Mouse (Mus musculus) C2C12 (cell line): Measurements from ENCODE around the gene Cyp27a1. TPM values are rescaled to one million over a fixed set of nuclear protein-coding genes. Genes with fewer than 3 reads are reported as not detected.

Experiments
- H3K27me3 ChIP-seq: one replicate; pipeline ENCODE4 v1.6.1; 2011; ENCODE audit not compliant: control insufficient read depth, insufficient read depth, insufficient read length
- H3K36me3 ChIP-seq: one replicate; pipeline ENCODE4 v1.6.1; 2011; ENCODE audit not compliant: control insufficient read depth, insufficient read depth
- H3K4me3 ChIP-seq: one replicate; pipeline ENCODE4 v1.5.1; 2011; ENCODE audit warnings: mild to moderate bottlenecking, control low read depth; ENCODE audit not compliant: poor library complexity, insufficient read depth, severe bottlenecking
- H3K79me2 ChIP-seq: one replicate; pipeline ENCODE4 v1.6.1; 2011; ENCODE audit not compliant: control insufficient read depth, insufficient read depth
- H3K79me3 ChIP-seq: one replicate; pipeline ENCODE4 v1.6.1; 2011; ENCODE audit warnings: low read depth, control low read depth
- H3ac ChIP-seq: one replicate; pipeline ENCODE3; 2011; ENCODE audit warnings: low read depth; ENCODE audit not compliant: control insufficient read depth, insufficient read length
- CEBPB ChIP-seq: IDR thresholded peaks from one replicate; pipeline ENCODE4 v1.6.1; 2011; ENCODE audit warnings: low read depth, mild to moderate bottlenecking, control low read depth, moderate library complexity
- CTCF ChIP-seq: IDR thresholded peaks from one replicate; pipeline ENCODE4 v1.5.1; 2011; ENCODE audit not compliant: control insufficient read depth, insufficient read depth, insufficient read length
- FOSL1 ChIP-seq: IDR thresholded peaks from one replicate; pipeline ENCODE4 v1.8.0; 2011; ENCODE audit warnings: mild to moderate bottlenecking, low read length; ENCODE audit not compliant: poor library complexity, insufficient read depth, severe bottlenecking
- MAX ChIP-seq: IDR thresholded peaks from one replicate; pipeline ENCODE4 v1.6.1; 2011; ENCODE audit warnings: mild to moderate bottlenecking, control low read depth
- MYOD1 ChIP-seq: IDR thresholded peaks from one replicate; pipeline ENCODE4 v1.6.1; 2011; ENCODE audit warnings: low read depth; ENCODE audit not compliant: control insufficient read depth, insufficient read length
- MYOG ChIP-seq: IDR thresholded peaks from one replicate; pipeline ENCODE4 v1.6.1; 2011; ENCODE audit not compliant: control insufficient read depth, insufficient read length; ENCODE audit errors: extremely low read depth
- USF1 ChIP-seq: IDR thresholded peaks from one replicate; pipeline ENCODE4 v1.6.1; 2011; ENCODE audit warnings: low read depth, mild to moderate bottlenecking, control low read depth, moderate library complexity
- polyA plus RNA-seq: library from polyadenylated mRNA; unstranded; fragments of >200 nt; fragmentation: generic; extraction: Trizol; gene quantifications from one replicate; pipeline ENCODE4 v1.2.1, GENCODE M21; 2012; ENCODE audit warnings: missing spikeins

The Cyp27a1 gene
- polyA plus RNA-seq, 1 experiment, result 0.05 TPM

GRCm38 (mm10) chr1:74712461-74713098, 794 bp upstream of the Cyp27a1 start:
- Histone ChIP-seq H3K4me3 (no peak overlapping the region), H3K79me2 (no peaks in the 10 kb centered on the region), H3K36me3 (no peaks in the 10 kb centered on the region), H3K79me3 (no peaks in the 10 kb centered on the region), H3ac (no peak overlapping the region), H3K27me3 (no peaks in the 10 kb centered on the region)
- TF ChIP-seq FOSL1, result no peak
- TF ChIP-seq MYOG, result no peak
- TF ChIP-seq CEBPB, result peak; percentile 58
- no peak for TF ChIP-seq USF1

GRCm38 (mm10) chr1:74713859-74714730, 721 bp downstream of the Cyp27a1 start:
- Histone ChIP-seq H3K79me2 (no peaks in the 10 kb centered on the region), H3K27me3 (no peaks in the 10 kb centered on the region), H3K36me3 (no peaks in the 10 kb centered on the region), H3K4me3 (no peak overlapping the region), H3K79me3 (no peaks in the 10 kb centered on the region), H3ac (no peak overlapping the region)
- TF ChIP-seq USF1 (no peak), FOSL1 (no peak), CTCF (no peak), MYOD1 (no peak), MYOG (no peak), CEBPB (no peak), MAX (no peak)

DNA sequence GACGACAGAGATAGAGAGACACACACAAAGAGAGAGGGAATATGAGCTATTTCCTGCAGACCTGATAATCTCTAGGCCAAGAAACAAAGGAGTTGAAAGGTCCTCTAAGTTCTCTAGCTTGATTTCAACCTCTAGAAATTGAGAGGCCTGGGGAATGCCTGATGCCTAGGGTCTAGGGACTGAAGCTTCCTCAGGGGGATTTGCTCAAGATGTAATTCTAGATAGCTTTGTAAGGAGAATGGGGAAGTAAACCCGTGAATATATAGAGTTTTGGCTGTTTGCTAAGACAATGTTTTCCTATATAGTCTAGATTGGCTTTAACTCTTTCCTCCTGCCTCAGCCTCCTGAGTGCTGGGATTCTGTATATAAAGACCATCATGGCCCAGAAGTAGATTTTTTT, 1.6 kb downstream of the Cyp27a1 start:
- no peak for TF ChIP-seq USF1
- no peak for TF ChIP-seq MAX
- TF ChIP-seq FOSL1, result no peak
- H3K79me3 ChIP-seq, result no peaks in the 10 kb centered on the region
- H3K27me3 ChIP-seq, result no peaks in the 10 kb centered on the region
- H3K4me3 ChIP-seq, result no peak overlapping the region
- no peaks in the 10 kb centered on the region for H3K36me3 ChIP-seq
- no peak overlapping the region for H3ac ChIP-seq
- H3K79me2 ChIP-seq, result no peaks in the 10 kb centered on the region

GRCm38 (mm10) chr1:74715468-74715867, 2.1 kb downstream of the Cyp27a1 start:
- Histone ChIP-seq H3K79me3 (no peaks in the 10 kb centered on the region), H3K27me3 (no peaks in the 10 kb centered on the region), H3ac (no peak overlapping the region), H3K79me2 (no peaks in the 10 kb centered on the region), H3K4me3 (no peak overlapping the region), H3K36me3 (no peaks in the 10 kb centered on the region)
- no peak for TF ChIP-seq CEBPB
- TF ChIP-seq MYOD1, result no peak
- no peak for TF ChIP-seq MYOG
- TF ChIP-seq FOSL1, result no peak
- TF ChIP-seq USF1, result no peak
- no peak for TF ChIP-seq CTCF
- no peak for TF ChIP-seq MAX

- TF ChIP-seq MAX (no peak), USF1 (peak; percentile 41)
- Histone ChIP-seq H3K27me3 (no peaks in the 10 kb centered on the region), H3K4me3 (no peak overlapping the region), H3K36me3 (no peaks in the 10 kb centered on the region), H3K79me2 (no peaks in the 10 kb centered on the region), H3ac (no peak overlapping the region), H3K79me3 (no peaks in the 10 kb centered on the region)
Observed at GRCm38 (mm10) chr1:74715886-74716285, 2.5 kb downstream of the Cyp27a1 start.

DNA sequence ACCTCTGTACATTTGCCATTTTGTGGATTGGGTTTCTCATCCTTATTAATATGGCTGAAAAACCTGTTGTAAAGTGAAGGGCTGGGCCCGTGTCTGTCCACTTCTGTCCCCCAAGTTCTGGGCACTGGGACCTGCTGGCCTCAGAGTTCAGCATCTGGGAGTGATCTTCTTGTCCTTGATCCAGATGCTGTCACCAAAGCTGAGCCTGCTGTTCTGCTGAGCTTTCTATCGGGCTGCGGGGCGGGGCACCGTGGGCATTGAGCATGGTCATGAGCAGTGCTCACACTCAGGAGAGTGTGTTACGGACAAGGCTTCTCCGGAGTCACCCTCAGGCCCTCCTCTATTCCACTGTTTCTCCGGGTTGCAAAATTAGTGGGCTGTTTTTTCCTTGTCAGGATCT, 4.7 kb downstream of the Cyp27a1 start:
- no peak overlapping the region for H3ac ChIP-seq
- H3K79me3 ChIP-seq, result no peaks in the 10 kb centered on the region
- H3K36me3 ChIP-seq, result no peaks in the 10 kb centered on the region
- H3K27me3 ChIP-seq, result no peaks in the 10 kb centered on the region
- H3K4me3 ChIP-seq, result no peak overlapping the region
- TF ChIP-seq USF1 (no peak), MAX (no peak), FOSL1 (no peak), CEBPB (no peak), CTCF (no peak), MYOG (no peak), MYOD1 (no peak)
- H3K79me2 ChIP-seq, result no peaks in the 10 kb centered on the region
